Mouse (Mus musculus) CD4-positive helper T cell, adult 2 months (primary cell): ENCODE data around the gene Gm17482.

ENCODE experiments used
- DNase-seq: peaks from one replicate; pipeline ENCODE4 v3.0.0-alpha.2; 2012; ENCODE audit warnings: low read depth, missing footprints, low spot score

Gene Gm17482

GRCm38 (mm10) chr6:115291823-115292222, 64.7 kb downstream of the Gm17482 start:
- no peak for DNase-seq

GRCm38 (mm10) chr6:115292621-115293020, 65.5 kb downstream of the Gm17482 start:
- DNase-seq, result no peak

GRCm38 (mm10) chr6:115293877-115294276, 66.7 kb downstream of the Gm17482 start:
- DNase-seq, result no peak

GRCm38 (mm10) chr6:115307134-115307533, 80.0 kb downstream of the Gm17482 start:
- DNase-seq, result no peak
